Mouse (Mus musculus) erythroblast, embryonic 14.5 days (primary cell): ENCODE data around the gene Sclt1. TPM values are rescaled to one million over a fixed set of nuclear protein-coding genes. Genes with fewer than 3 reads are reported as not detected.
"Not testable (repeated sequence)": the region's sequence is repeated elsewhere in the genome, so short reads cannot be mapped to it uniquely, and the experiment has no call there.

Experiments
- H3K27me3 ChIP-seq: 2 replicates; pipeline ENCODE4 v1.6.1; 2012; ENCODE audit warnings: inconsistent platforms; ENCODE audit not compliant: control insufficient read depth
- H3K36me3 ChIP-seq: 2 replicates; pipeline ENCODE4 v1.6.1; 2012; ENCODE audit warnings: mild to moderate bottlenecking, inconsistent platforms; ENCODE audit not compliant: control insufficient read depth
- H3K4me1 ChIP-seq: 2 replicates; pipeline ENCODE4 v1.6.1; 2012; ENCODE audit warnings: inconsistent platforms; ENCODE audit not compliant: control insufficient read depth
- H3K4me3 ChIP-seq: replicated peaks from 2 replicates; pipeline ENCODE3; 2012; ENCODE audit warnings: moderate library complexity, mild to moderate bottlenecking, inconsistent platforms
- H3K9me3 ChIP-seq: 2 replicates; pipeline ENCODE4 v1.6.1; 2012; ENCODE audit warnings: low read length, inconsistent platforms, mixed read lengths; ENCODE audit not compliant: control insufficient read depth
- GATA1 ChIP-seq: IDR thresholded peaks from 2 replicates; pipeline ENCODE4 v1.6.1; 2012; ENCODE audit warnings: low read length, inconsistent platforms, mixed read lengths
- TAL1 ChIP-seq: IDR thresholded peaks from 3 replicates; pipeline ENCODE4 v1.6.1; 2012; ENCODE audit warnings: low read length, inconsistent platforms, mixed read lengths
- polyA plus RNA-seq: library from polyadenylated mRNA; stranded (reverse); fragments of >175 nt; gene quantifications from 2 replicates; pipeline ENCODE4 v1.2.3, GENCODE M21; 2012

Sclt1 gene
- polyA plus RNA-seq: 0.47 and 0.50 TPM in 2 replicates

DNA sequence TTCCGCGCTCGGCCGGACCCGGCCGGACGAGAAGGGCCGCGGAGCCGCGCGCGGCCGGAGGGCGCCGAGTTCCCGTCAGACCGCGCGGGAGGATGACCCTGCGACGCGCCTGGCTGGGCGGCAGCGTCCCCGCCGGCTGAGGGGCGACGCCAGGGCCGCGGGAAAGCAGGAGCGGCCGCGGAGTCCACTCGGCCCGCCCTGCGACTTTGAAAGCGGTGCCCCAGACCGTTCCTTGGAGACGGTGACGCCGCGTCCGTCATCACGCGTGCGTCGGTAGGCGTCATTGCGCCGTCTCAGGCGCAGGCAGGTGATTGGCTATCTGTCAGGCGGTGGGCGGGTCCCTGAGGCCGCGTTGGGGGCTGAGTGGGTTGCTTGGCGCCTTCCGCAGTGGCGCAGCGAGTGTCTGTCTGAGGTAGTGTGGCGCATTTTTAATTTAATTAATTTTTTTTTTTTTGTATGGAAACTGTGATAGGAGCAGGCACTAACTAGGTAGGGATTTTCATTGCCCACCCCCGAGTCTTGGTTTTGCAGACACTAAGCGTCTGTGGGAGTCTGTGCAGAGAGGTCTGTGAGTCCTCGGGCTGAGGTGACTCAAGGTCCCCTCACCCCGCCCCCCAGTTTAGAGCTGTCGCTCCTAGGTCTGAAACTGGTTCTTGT, at the start of gene Sclt1, which contains the start of gene D3Ertd751e:
Gene Sclt1, minus strand, starts transcription at position 237 of the 657 bp plus-strand sequence.
Gene D3Ertd751e, plus strand, starts transcription at position 334 of the 657 bp plus-strand sequence.
- H3K27me3 ChIP-seq: no peaks in the 10 kb centered on the region
- peak within 1 kb of the TSS; percentile 94 for H3K4me3 ChIP-seq
- no peaks in the 10 kb centered on the region for H3K36me3 ChIP-seq

DNA sequence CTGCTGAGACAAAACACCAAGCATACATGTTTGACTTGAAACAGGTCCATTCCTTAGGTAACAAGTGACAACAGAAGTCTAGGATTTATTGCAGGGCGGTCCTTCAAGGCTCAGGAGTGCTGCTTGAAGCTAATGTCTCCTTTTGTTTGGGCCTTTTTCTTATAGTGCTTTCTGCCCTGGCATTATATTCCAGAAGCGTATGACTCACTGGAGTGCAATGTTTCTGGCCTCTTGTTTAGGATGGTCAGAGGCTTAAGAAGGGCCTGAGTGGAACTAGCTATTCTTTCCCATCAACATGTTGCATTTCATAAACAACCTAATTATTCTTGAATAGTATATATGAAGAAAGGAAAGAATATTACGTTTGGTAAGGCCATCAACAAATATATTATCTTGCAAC, 19.8 kb upstream of the Sclt1 start:
- Histone ChIP-seq H3K4me3 (no peak overlapping the region), H3K36me3 (no peaks in the 10 kb centered on the region; the same call in 1 of the 2 replicates), H3K9me3 (no peaks in the 10 kb centered on the region), H3K4me1 (no peaks in the 10 kb centered on the region), H3K27me3 (no peaks in the 10 kb centered on the region)
- TF ChIP-seq GATA1 (no peak), TAL1 (no peak)

More for the DNA sequence above, at the start of gene Sclt1, which contains the start of gene D3Ertd751e:
- TF ChIP-seq GATA1: no peak
- TF ChIP-seq TAL1: no peak
- Histone ChIP-seq H3K9me3 (no peaks in the 10 kb centered on the region), H3K4me1 (peaks cover 27% of the 10 kb centered on the region)

DNA sequence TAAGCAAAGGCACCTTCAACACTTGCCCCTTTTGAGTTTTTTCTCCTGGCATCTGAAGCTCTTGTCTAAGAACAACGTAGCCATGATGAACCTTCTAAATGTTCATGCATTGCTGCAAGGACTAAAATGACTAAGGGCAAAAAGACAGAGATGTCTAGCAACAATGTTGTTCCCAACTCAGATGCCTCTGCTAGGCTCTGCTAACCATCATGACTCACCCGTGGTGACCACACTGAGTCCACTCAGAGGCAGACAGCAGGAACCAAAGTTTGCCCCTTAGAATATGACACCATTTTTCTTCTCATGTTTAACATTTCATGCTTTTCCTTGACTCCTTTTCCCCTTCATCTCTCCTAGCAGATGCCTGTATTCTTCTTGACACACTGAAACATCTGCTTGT, 12.2 kb upstream of the Sclt1 start:
- no peaks in the 10 kb centered on the region for H3K4me1 ChIP-seq
- H3K4me3 ChIP-seq: no peak overlapping the region
- no peaks in the 10 kb centered on the region for H3K9me3 ChIP-seq
- H3K36me3 ChIP-seq: no peaks in the 10 kb centered on the region; the same call in 1 of the 2 replicates
- no peaks in the 10 kb centered on the region for H3K27me3 ChIP-seq
- TF ChIP-seq GATA1: no peak
- no peak for TF ChIP-seq TAL1

DNA sequence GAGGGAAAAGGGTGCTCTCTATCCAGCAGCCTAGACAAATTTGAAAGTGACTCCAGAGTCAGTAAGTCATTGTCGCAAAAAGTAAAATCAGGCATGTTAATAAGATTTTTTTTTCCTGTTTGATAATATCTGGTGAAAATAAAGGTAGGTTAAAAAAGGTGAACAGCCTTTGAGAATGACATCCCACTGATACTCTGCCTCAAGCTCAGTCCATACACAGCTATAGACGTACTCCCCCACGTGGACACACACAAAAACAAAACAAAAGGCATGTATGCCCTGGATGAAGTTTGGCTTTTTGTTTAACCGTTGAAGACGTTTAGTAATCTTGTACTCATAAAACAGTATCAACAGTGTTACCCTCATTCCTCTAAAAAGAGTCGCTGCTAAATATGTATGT, 1.1 kb upstream of the Sclt1 start:
- no peaks in the 10 kb centered on the region for H3K27me3 ChIP-seq
- no peaks in the 10 kb centered on the region for H3K9me3 ChIP-seq
- TF ChIP-seq TAL1: no peak
- no peak for TF ChIP-seq GATA1
- H3K4me1 ChIP-seq: peaks cover 27% of the 10 kb centered on the region
- peak overlapping the region; percentile 94 for H3K4me3 ChIP-seq
- no peaks in the 10 kb centered on the region; the same call in 1 of the 2 replicates for H3K36me3 ChIP-seq

DNA sequence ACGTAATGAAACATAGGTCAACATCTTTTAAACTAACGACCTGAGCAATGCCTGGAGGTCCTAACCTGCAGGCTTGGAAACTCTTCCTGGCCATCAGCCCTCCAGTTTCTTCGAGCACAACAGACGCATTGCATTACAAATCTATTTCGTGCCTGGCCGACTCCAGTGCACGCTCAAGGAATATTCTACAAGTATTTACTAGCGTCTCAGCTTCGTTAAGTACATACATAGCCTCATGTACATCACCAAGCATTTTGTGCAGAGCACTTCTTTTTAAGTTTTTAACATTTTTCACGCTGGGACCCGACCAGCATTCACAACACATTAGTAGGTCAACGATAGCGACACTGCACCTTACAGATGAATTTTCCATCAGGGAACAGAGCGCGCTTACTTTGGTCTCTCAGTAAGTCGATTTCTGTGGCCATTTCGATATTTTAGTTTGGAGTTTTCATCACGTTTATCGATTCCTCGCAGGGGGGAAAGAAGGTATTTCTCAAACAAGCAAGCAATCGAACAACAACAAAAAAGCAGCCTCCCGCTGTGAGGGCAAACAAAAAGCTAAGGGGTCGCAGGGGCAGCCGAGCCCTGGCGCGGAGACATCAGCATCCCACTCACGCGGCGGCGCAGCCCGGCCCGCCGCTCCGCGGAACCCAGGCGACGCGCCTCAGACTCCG, 575 bp downstream of the Sclt1 start:
- Histone ChIP-seq H3K4me3 (peak overlapping the region; percentile 94), H3K36me3 (no peaks in the 10 kb centered on the region), H3K27me3 (no peaks in the 10 kb centered on the region), H3K9me3 (no peaks in the 10 kb centered on the region), H3K4me1 (peaks cover 27% of the 10 kb centered on the region)
- TF ChIP-seq GATA1 (no peak), TAL1 (no peak)

DNA sequence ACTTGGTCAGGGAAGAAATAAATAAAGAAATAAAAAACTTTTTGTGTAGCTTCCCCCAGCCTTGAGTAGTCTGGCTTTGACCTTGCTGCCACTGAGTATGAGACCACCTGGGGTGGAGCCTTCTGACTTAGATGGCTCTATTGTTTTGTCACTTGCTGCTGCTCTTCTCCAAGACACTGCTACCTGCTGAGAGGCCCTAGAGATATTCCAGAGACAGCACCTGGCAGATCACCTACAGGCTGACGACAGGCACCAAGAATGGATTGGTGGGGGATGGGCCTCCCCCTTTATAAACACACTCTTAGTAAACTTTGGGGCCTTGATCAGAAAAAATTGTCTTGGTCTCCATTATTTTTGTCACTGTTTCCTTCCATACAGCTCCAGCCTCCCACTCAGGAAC, 46.6 kb downstream of the Sclt1 start:
- H3K4me3 ChIP-seq: no peak overlapping the region
- H3K4me1 ChIP-seq: peaks cover 2% of the 10 kb centered on the region
- H3K27me3 ChIP-seq: no peaks in the 10 kb centered on the region
- H3K9me3 ChIP-seq: no peaks in the 10 kb centered on the region
- no peaks in the 10 kb centered on the region for H3K36me3 ChIP-seq
- TF ChIP-seq GATA1 (no peak), TAL1 (no peak)

DNA sequence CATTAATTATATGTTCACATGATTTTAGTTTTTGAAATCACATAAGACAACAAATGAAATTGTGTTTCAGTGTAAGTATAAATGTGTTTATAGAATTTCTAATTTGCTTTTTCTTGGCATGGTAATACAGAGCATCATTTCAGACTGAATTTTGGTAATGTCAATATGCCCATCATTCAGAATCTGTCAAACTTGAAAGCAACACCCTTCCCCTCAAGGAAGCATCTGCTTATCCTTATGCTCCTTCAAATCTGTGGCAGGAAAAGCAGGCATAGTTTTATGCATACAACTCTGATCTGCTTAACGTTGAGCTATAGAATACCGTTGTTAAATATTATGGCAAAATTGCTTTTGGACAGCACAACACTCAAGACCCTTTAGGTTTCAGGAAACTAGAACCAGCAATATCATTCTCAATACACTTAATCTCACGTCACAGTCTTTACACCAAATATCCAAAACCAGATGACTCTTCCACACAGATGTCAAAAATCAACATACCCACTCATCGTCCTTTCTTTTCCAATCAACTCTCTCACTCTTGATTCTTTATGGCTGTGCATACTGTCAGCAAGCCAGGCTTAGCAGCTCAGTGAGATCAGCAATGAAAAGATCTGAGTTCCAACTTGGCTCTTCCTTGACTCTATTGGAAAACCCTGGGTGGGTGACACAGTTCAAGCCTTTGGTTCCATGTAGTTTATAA, 49.7 kb downstream of the Sclt1 start:
- Histone ChIP-seq H3K9me3 (no peaks in the 10 kb centered on the region), H3K27me3 (no peaks in the 10 kb centered on the region), H3K36me3 (no peaks in the 10 kb centered on the region), H3K4me3 (no peak overlapping the region), H3K4me1 (no peaks in the 10 kb centered on the region)
- no peak for TF ChIP-seq TAL1
- no peak for TF ChIP-seq GATA1

DNA sequence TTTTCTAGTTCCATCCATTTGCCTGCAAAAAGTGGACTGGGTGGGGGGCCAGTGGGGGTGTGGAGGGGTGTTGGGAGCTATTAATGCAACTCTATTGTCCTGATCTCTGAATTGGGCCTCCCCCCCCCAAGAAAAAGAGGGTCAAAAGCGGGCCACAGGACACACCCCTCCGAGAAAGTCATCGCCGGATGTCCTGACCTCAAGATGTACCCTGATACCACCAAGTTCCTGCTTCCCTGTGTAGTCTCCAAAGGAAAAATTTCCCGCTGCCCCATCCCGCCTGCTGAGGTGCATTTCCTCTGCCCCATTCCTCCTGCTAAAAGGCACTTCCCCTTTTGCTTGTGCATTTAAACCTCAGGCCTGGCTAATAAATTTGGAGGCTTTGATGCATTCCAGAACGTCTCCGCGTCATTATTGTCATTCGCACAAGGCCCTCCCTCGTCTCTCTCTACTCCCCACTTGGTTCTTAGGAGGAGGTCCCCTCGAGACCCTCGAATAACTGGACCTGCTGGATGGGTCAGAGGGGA, 52.1 kb downstream of the Sclt1 start:
- not testable (repeated sequence) for H3K9me3 ChIP-seq, H3K36me3 ChIP-seq, H3K4me1 ChIP-seq, H3K27me3 ChIP-seq, H3K4me3 ChIP-seq

DNA sequence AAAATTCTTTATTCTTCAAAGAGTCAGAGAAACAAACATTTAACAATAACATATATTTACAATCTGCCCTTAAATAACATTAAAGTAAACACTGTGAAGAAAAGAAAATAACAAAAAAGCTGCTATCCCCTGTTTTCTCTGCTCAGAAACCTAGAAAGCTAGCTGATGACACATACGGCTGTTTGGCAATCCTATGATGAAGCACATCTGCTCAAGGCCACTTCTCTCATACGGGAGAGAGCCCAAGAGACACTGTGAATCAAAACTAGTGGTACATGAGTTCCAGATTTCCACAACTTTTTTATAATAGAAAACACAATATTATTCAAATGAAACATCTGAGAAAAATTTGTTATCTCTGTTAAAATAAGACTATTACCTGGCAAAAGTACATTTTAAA, 55.9 kb downstream of the Sclt1 start:
- TF ChIP-seq GATA1 (no peak), TAL1 (no peak)
- Histone ChIP-seq H3K9me3 (no peaks in the 10 kb centered on the region), H3K36me3 (no peaks in the 10 kb centered on the region), H3K4me3 (no peak overlapping the region), H3K4me1 (no peaks in the 10 kb centered on the region), H3K27me3 (no peaks in the 10 kb centered on the region)
